Mouse (Mus musculus) liver, embryonic 14.5 days (tissue): ENCODE data around the gene Tnn.

Experiments
- CTCF ChIP-seq: IDR thresholded peaks from 2 replicates; pipeline ENCODE4 v1.5.1; 2016; ENCODE audit warnings: antibody characterized with exemption, low read depth, control low read depth
- EP300 ChIP-seq: IDR thresholded peaks from 2 replicates; pipeline ENCODE4 v1.6.1; 2016; ENCODE audit warnings: antibody characterized with exemption, low read depth

DNA sequence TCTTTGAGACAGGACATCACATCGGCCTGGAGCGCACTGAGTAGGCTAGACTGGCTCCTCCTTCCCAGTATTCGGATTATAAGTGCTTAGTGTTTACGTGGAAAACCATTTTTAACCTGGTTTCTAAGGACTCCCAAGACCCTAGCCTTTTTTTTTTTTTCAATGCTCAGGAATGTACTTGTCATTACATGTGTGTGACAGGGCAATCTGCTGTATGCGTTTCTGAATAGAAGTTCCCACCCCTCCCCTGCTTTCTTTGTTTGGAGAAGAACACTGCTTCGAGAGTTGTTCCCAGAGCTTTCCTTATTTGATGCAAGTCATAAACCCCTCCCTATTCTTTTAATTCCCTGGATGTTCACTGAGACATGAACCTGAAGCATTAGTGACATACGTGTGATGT, 9.0 kb downstream of the Tnn start:
- TF ChIP-seq CTCF (no peak), EP300 (no peak)
